Mouse (Mus musculus) limb, embryonic 11.5 days (tissue): ENCODE results near the gene Dpf2. TPM values are rescaled to one million over a fixed set of nuclear protein-coding genes. Genes with fewer than 3 reads are reported as not detected.

Experiments
- ATAC-seq: fragments of 200-750 bp; cut with Nextera tagmentation; 2 replicates; pipeline ENCODE4 v1.8.0; 2017; ENCODE audit warnings: low read depth; ENCODE audit not compliant: insufficient number of reproducible peaks, low FRiP score, low TSS enrichment
- DNase-seq: peaks from one replicate; pipeline ENCODE4 v3.0.0-alpha.2; 2015; ENCODE audit warnings: low spot score
- H3K27ac ChIP-seq: fragments of 300-500 bp; sonication (generic); replicated peaks from 2 replicates; pipeline ENCODE4 v1.5.1; 2014; ENCODE audit warnings: low read depth, mild to moderate bottlenecking, low read length
- H3K27me3 ChIP-seq: fragments of 300-500 bp; sonication (generic); 2 replicates; pipeline ENCODE4 v1.6.1; 2014; ENCODE audit warnings: mild to moderate bottlenecking, low read length, mixed read lengths; ENCODE audit not compliant: control insufficient read depth, insufficient read depth
- H3K36me3 ChIP-seq: fragments of 300-500 bp; sonication (generic); 2 replicates; pipeline ENCODE4 v1.6.1; 2014; ENCODE audit warnings: mild to moderate bottlenecking, low read length, moderate library complexity, mixed read lengths; ENCODE audit not compliant: control insufficient read depth, insufficient read depth
- H3K4me1 ChIP-seq: fragments of 300-500 bp; sonication (generic); 2 replicates; pipeline ENCODE4 v1.6.1; 2014; ENCODE audit warnings: low read length, mixed read lengths; ENCODE audit not compliant: control insufficient read depth, insufficient read depth
- H3K4me2 ChIP-seq: fragments of 300-500 bp; sonication (generic); 2 replicates; pipeline ENCODE4 v1.6.1; 2014; ENCODE audit warnings: low read depth, mild to moderate bottlenecking, moderate library complexity; ENCODE audit not compliant: severe bottlenecking
- H3K4me3 ChIP-seq: fragments of 300-500 bp; sonication (generic); 2 replicates; pipeline ENCODE4 v1.5.1; 2014; ENCODE audit warnings: low read depth, low read length
- H3K9ac ChIP-seq: fragments of 300-500 bp; sonication (generic); 2 replicates; pipeline ENCODE4 v1.6.1; 2014; ENCODE audit warnings: mild to moderate bottlenecking, low read length
- H3K9me3 ChIP-seq: fragments of 300-500 bp; sonication (generic); 2 replicates; pipeline ENCODE4 v1.6.1; 2016; ENCODE audit warnings: low read length; ENCODE audit not compliant: control insufficient read depth
- WGBS: fragments of 180-500 bp; shearing (Covaris S2); extraction: QIAGEN DNeasy Blood & Tissue Kit; methylation state at CpG from one replicate; pipeline ENCODE4 v1.1.7; 2014; 5-methylcytosine and 5-hydroxymethylcytosine counted together
- polyA plus RNA-seq: library from polyadenylated mRNA; unstranded; fragments of >200 nt; fragmentation: Nextera tagmentation; extraction: Ambion mirVana; gene quantifications from 2 replicates; pipeline ENCODE4 v1.2.1, GENCODE M21; 2014

The Dpf2 gene
- polyA plus RNA-seq, 1 experiment from 2014 or later, result 209 TPM

GRCm38 (mm10) chr19:5952071-5952691, 39.4 kb upstream of the Dpf2 start:
- Histone ChIP-seq H3K9ac (no peak overlapping the region), H3K4me2 (no peak overlapping the region), H3K4me1 (no peaks in the 10 kb centered on the region), H3K36me3 (peaks cover 26% of the 10 kb centered on the region), H3K4me3 (no peak overlapping the region), H3K9me3 (no peaks in the 10 kb centered on the region), H3K27me3 (no peaks in the 10 kb centered on the region), H3K27ac (peak overlapping the region; percentile 44; the same call in 1 of the 2 replicates)
- no peak for DNase-seq
- 73% methylated on average over 13 of the region's 13 CpGs for WGBS
- ATAC-seq, result no peak

GRCm38 (mm10) chr19:5951631-5952030, 38.8 kb upstream of the Dpf2 start:
- H3K36me3 ChIP-seq, result peaks cover 26% of the 10 kb centered on the region
- H3K27ac ChIP-seq, result no peak overlapping the region
- H3K4me2 ChIP-seq, result no peak overlapping the region
- no peaks in the 10 kb centered on the region for H3K9me3 ChIP-seq
- no peak overlapping the region for H3K4me3 ChIP-seq
- H3K9ac ChIP-seq, result no peak overlapping the region
- no peaks in the 10 kb centered on the region for H3K27me3 ChIP-seq
- DNase-seq (no peak), ATAC-seq (no peak)
- H3K4me1 ChIP-seq, result no peaks in the 10 kb centered on the region
- 92% methylated on average over 16 of the region's 16 CpGs for WGBS

GRCm38 (mm10) chr19:5950218-5950617, 37.4 kb upstream of the Dpf2 start:
- Histone ChIP-seq H3K9ac (no peak overlapping the region), H3K27me3 (no peaks in the 10 kb centered on the region), H3K4me3 (no peak overlapping the region), H3K36me3 (peaks cover 21% of the 10 kb centered on the region), H3K4me2 (no peak overlapping the region), H3K9me3 (no peaks in the 10 kb centered on the region), H3K27ac (no peak overlapping the region), H3K4me1 (no peaks in the 10 kb centered on the region)
- ATAC-seq (no peak), DNase-seq (no peak)
- 94% methylated on average over 11 of the region's 11 CpGs for WGBS

GRCm38 (mm10) chr19:5945891-5946290, 33.1 kb upstream of the Dpf2 start:
- H3K27me3 ChIP-seq, result no peaks in the 10 kb centered on the region
- no peak for DNase-seq
- H3K4me2 ChIP-seq, result no peak overlapping the region
- WGBS, result 89% methylated on average over 8 of the region's 8 CpGs
- no peak for ATAC-seq
- no peak overlapping the region for H3K27ac ChIP-seq
- no peaks in the 10 kb centered on the region for H3K9me3 ChIP-seq
- H3K9ac ChIP-seq, result no peak overlapping the region
- H3K4me3 ChIP-seq, result no peak overlapping the region
- no peaks in the 10 kb centered on the region; the same call in 1 of the 2 replicates for H3K4me1 ChIP-seq
- H3K36me3 ChIP-seq, result peaks cover 26% of the 10 kb centered on the region

GRCm38 (mm10) chr19:5945027-5945426, 32.2 kb upstream of the Dpf2 start:
- Histone ChIP-seq H3K4me2 (no peak overlapping the region), H3K9me3 (no peaks in the 10 kb centered on the region), H3K36me3 (peaks cover 28% of the 10 kb centered on the region), H3K4me3 (no peak overlapping the region), H3K9ac (no peak overlapping the region), H3K4me1 (no peaks in the 10 kb centered on the region; the same call in 1 of the 2 replicates), H3K27me3 (no peaks in the 10 kb centered on the region), H3K27ac (no peak overlapping the region)
- DNase-seq (no peak), ATAC-seq (peak; percentile 44; the same call in 1 of the 2 replicates)
- WGBS, result 84% methylated on average over 7 of the region's 7 CpGs

- 79% methylated on average over 8 of the region's 8 CpGs for WGBS
- Histone ChIP-seq H3K36me3 (peaks cover 28% of the 10 kb centered on the region), H3K27ac (no peak overlapping the region)
Observed at GRCm38 (mm10) chr19:5944145-5944544, 31.3 kb upstream of the Dpf2 start.

GRCm38 (mm10) chr19:5943404-5943803, 30.6 kb upstream of the Dpf2 start:
- H3K36me3 ChIP-seq, result peaks cover 28% of the 10 kb centered on the region
- H3K9ac ChIP-seq, result no peak overlapping the region
- H3K4me1 ChIP-seq, result no peaks in the 10 kb centered on the region; the same call in 1 of the 2 replicates
- WGBS, result 94% methylated on average over 15 of the region's 15 CpGs
- H3K4me3 ChIP-seq, result no peak overlapping the region
- no peak overlapping the region; the same call in 1 of the 2 replicates for H3K4me2 ChIP-seq
- DNase-seq (no peak), ATAC-seq (no peak)
- no peaks in the 10 kb centered on the region for H3K9me3 ChIP-seq
- H3K27ac ChIP-seq, result no peak overlapping the region
- H3K27me3 ChIP-seq, result no peaks in the 10 kb centered on the region

More at GRCm38 (mm10) chr19:5944145-5944544, 31.3 kb upstream of the Dpf2 start:
- no peak for DNase-seq
- Histone ChIP-seq H3K4me2 (no peak overlapping the region), H3K4me1 (no peaks in the 10 kb centered on the region; the same call in 1 of the 2 replicates), H3K27me3 (no peaks in the 10 kb centered on the region), H3K9ac (no peak overlapping the region), H3K4me3 (no peak overlapping the region), H3K9me3 (no peaks in the 10 kb centered on the region)
- no peak for ATAC-seq

GRCm38 (mm10) chr19:5942581-5942980, 29.8 kb upstream of the Dpf2 start:
- Histone ChIP-seq H3K9me3 (no peaks in the 10 kb centered on the region), H3K4me2 (no peak overlapping the region), H3K4me3 (no peak overlapping the region), H3K4me1 (no peaks in the 10 kb centered on the region; the same call in 1 of the 2 replicates), H3K27ac (no peak overlapping the region), H3K27me3 (no peaks in the 10 kb centered on the region), H3K9ac (no peak overlapping the region), H3K36me3 (peaks cover 24% of the 10 kb centered on the region)
- ATAC-seq, result no peak
- no peak for DNase-seq
- 93% methylated on average over 7 of the region's 7 CpGs for WGBS

GRCm38 (mm10) chr19:5940656-5941055, 27.8 kb upstream of the Dpf2 start:
- Histone ChIP-seq H3K4me3 (no peak overlapping the region), H3K4me1 (no peaks in the 10 kb centered on the region; the same call in 1 of the 2 replicates), H3K4me2 (no peak overlapping the region), H3K27ac (no peak overlapping the region), H3K36me3 (peaks cover 24% of the 10 kb centered on the region), H3K9ac (no peak overlapping the region), H3K27me3 (no peaks in the 10 kb centered on the region), H3K9me3 (no peaks in the 10 kb centered on the region)
- no peak for ATAC-seq
- WGBS, result 93% methylated on average over 10 of the region's 10 CpGs
- no peak for DNase-seq
